Mouse (Mus musculus) lung, adult 2 months (tissue): Measurements from ENCODE around the gene Olfr763.

Experiments
- CTCF ChIP-seq: fragments of 200-500 bp; IDR thresholded peaks from 2 replicates; pipeline ENCODE4 v1.5.1; 2011; ENCODE audit warnings: mild to moderate bottlenecking, low read length, control low read depth; ENCODE audit not compliant: insufficient read depth
- POLR2A ChIP-seq: fragments of 200-500 bp; IDR thresholded peaks from 2 replicates; pipeline ENCODE4 v1.6.1; 2011; ENCODE audit warnings: low read depth, mild to moderate bottlenecking, control low read depth, low read length, borderline replicate concordance; ENCODE audit errors: extremely low read depth

DNA sequence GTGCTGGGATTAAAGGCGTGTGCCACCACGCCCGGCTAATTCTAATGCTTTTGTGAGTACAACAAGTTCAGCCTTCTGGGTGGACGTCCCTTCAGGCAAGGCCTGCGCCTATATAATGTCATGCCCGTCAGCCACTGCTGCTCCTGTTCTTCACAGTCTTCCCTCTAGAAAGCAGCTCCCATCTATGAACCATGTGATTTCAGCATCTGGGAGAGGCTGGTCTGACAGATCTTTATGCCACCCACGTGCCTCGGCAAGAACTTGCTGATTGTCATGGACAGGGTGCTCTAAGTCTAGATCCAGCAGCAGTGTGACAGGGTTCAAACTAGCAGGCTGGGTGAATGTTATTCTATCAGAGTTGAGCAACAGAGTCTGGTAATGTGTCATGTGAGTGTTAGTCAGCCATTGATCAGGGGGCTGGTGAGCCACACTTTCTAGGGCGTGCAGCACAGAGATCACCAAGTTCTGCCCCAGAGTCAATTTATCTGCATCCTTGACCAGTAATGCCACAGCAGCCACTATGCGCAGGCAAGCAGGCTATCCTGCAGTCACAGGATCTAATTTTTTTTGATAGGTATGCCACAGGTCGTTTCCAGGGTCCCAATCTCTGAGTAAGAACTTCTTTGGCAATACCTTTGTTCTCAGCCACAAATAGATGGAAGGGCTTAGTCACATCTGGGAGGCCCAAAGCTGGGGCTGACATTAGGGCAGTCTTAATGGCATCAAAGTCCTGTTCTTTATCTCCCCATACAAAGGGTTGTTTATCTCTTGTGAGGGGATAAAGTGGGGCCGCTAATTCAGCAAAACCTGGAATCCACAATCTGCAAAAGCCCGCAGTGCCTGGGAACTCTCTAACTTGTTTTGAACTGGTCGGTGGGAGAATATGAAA lies 6.3 kb upstream of the Olfr763 start:
- TF ChIP-seq CTCF, result no peak
- no peak for TF ChIP-seq POLR2A
